Mouse (Mus musculus) liver, adult (tissue): ENCODE measurements around the gene 1110008L16Rik.

Experiments used
- GATA4 ChIP-seq: IDR thresholded peaks from 2 replicates; pipeline ENCODE4 v1.6.1; 2014; ENCODE audit warnings: mild to moderate bottlenecking, low read length; ENCODE audit not compliant: insufficient replicate concordance

Gene 1110008L16Rik

DNA sequence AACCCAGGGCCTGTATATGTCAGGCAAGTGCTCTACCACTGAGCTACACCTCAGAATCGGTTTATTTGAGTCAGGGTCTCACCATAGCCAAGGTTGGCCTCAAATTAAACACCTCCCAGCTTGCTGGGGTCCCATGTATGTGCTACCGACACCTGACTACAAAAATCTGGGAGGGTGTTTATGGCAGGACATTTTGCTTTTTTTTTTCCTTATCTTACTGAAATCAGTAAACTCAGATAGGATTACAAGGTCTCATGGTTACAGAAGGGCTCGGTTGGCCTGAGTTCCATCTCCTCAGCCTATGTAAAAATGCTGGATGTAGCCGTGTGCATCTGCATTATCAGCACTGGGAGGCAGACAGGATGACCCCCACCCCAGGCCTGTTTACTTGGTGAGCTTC, 29.4 kb downstream of the 1110008L16Rik start:
- no peak for TF ChIP-seq GATA4

DNA sequence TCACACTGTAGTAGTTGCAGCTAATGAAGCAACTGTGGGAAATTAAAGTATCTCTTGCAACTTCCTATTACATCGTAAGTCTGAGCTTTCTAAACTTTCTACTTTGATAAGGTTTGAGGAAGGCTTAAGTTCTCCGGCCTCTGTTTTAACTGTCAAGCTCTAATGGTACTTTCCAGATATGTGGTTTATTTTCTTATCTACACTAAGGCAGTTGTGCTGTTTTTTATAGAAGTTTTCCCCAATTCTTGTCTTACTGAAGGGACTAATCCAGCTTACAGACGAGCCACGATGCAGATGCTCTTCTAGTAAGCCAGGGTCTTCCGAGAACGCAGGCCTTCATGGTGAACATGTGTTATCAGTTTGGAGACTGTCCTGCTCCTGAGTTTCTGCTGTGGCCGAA, 30.0 kb downstream of the 1110008L16Rik start:
- no peak for TF ChIP-seq GATA4

DNA sequence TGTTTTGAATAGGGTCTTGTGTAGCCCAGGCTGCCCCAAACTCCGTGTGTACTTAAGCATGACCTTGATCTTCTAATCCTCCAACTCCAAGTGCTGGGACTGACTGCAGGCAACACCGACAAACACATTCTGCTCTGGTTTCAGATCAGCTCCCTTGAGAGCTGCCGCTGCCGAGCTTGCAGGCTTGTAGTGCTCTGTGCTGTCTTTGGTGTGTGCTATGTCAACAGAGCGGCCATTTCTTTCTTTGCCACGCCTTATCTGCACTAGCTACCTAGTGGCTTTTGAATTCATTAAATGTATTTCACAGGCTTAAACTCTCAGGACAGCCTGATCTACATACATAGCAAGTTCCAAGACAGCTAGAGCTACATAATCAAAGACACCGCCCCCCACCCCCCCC, 34.3 kb downstream of the 1110008L16Rik start:
- TF ChIP-seq GATA4, result no peak

DNA sequence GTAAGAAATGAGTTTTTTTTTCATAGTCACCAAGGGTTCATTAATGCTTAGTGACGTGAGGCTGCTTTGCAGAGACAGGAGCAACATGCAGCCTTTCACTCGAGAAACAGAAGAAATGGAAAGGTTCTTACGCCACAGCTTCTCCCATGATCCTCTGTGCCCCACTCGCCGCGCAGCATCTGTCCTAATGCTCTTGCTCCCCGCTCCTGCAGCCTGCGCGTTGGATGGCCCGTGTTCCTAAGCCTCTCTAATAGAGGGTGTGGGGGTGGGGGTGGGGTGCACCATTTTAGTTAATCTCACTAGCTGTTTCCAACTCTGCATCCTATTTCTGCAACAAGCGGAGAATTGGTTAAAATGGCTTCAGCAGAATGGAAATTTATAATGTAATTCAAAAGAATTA, 44.6 kb downstream of the 1110008L16Rik start:
- no peak for TF ChIP-seq GATA4

DNA sequence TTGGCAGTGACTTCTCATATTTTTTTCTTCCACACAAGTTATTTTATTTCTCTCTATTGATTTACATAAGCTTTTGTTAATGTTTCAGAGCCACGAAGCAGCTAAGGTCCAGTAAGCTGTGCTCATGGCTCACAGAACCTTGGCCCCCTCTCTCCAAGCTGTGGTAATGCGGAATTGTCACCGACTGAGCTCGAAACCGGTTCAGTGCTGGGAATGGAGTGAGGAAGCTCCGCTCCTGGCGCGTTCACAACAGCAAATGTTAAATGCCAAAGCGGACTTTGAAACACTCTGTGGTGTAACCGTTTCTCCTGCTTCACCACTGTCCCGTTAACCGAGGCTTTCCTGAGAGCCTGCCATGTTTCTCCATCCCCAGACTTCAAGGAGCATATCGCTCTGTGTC, 45.2 kb downstream of the 1110008L16Rik start:
- no peak for TF ChIP-seq GATA4

DNA sequence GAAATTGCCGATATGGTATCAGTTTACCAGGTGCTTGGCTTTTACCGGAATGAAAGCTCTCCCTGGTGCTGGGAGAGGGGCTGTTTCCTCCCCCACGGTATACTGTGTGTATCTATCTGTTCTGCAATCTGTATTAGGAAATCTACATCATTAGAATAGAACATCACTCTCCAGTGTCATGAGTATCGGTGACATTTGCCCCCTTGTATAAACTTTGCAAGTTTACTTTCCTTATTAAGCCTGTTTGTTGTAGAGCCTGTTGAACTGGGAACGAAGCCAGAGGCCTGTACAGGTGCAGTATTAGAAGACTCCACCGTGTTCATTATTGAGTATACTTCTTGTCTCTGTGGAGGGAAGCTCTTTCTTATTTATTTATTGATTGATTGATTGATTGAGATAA, 54.0 kb downstream of the 1110008L16Rik start:
- no peak for TF ChIP-seq GATA4

DNA sequence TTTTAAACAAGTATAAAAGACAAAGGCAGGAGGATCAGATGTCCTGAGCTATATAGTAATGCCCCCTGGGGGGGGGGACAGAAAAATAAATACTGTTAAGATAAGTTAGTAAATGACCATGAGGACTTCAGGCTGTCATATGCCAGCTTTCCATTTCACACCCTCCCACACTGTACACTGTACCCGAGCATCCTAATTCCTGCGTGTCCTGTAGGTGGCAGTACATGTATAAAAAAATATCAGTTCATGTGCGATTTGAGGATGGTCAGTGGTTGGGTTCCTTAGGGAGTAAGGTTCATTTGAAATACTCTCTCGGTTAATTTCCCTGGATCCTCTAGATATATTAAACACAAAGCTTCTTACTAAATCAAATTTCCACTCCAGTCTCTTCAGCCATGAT, 55.5 kb downstream of the 1110008L16Rik start:
- no peak for TF ChIP-seq GATA4

DNA sequence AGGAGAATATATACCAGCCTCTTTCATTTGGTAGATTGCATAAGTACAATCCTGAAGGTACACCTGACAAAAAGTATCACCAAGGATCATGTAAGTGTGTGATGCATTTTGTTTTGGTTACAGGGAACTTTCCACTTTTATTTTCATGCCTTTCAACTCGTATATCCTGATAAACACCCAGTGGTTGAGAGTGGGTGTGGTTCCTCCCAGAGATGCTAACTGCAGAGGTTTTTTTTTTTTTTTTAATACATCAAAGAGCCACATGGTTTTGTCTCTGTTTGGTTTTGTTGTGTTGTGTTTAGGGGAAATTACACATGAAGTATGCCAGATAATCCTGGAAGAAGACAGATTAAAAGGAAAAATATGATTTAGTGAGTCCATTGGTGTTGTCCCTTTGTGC, 57.9 kb downstream of the 1110008L16Rik start:
- no peak for TF ChIP-seq GATA4

DNA sequence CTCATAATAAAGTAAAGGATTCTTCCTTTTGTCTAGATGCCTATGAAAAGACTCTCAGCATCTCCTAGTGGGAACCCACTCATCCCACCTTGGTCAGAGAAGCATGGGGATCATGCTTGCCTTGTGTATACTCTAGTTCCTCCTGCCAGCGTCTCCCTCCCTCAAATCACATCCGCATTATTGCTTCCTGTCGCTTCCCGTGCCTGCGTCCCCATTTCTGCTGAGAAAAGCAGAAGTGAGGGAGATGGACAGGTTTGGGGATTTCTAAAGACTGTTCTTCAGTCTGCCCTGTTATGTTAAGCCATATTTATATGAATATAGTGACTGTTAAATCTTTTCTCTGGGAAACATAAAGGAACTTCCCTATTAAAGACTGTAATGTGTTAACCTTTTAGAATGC, 61.6 kb downstream of the 1110008L16Rik start:
- no peak for TF ChIP-seq GATA4

DNA sequence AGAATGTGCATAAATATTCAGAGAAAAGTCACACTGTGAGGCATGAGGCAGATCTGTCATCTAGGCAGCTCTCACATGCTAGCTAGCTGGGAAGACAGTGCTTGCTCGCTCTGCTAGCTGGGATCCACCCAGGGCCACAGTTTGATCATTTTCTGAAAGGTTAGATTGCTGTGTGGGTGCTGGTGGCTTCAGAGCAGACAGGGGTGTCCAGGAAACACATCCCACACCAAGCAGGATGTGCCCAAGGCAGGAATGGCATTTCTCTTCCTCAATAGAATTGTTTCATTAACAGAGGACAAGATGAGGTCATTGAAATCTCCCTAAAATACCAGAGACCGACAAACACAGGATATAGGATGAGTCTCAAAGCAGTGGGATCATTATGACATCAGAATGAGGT, 65.7 kb downstream of the 1110008L16Rik start:
- TF ChIP-seq GATA4, result no peak

DNA sequence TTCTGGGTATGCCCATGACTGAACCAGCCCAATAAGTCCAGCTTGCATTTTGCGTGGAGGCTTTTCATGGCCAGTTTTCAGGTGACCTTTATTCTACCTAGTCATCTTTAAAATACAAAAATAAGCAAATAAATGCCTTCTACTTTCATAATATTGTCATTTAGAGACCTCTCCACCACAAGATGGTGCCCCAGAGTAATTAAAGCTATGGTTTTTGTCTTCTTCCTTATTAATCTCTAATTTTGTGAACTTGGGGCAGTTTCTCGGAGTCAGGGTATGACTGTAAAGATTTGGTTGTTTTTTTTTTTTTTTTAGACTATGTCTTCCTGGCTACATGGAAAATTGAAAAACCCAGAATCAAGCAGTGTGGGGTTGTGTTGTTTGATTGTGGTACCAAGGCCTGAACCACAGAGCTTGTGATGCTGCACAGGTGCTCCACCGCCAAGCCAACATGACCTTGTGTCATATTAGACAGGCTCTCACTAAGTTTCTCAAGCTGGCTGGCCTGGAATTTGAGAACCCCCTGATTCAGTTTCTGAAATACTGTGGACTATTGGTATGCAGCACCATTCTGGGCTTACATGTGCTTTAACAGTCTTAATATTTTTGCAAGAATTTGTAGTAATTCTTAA, 73.2 kb downstream of the 1110008L16Rik start:
- no peak for TF ChIP-seq GATA4

DNA sequence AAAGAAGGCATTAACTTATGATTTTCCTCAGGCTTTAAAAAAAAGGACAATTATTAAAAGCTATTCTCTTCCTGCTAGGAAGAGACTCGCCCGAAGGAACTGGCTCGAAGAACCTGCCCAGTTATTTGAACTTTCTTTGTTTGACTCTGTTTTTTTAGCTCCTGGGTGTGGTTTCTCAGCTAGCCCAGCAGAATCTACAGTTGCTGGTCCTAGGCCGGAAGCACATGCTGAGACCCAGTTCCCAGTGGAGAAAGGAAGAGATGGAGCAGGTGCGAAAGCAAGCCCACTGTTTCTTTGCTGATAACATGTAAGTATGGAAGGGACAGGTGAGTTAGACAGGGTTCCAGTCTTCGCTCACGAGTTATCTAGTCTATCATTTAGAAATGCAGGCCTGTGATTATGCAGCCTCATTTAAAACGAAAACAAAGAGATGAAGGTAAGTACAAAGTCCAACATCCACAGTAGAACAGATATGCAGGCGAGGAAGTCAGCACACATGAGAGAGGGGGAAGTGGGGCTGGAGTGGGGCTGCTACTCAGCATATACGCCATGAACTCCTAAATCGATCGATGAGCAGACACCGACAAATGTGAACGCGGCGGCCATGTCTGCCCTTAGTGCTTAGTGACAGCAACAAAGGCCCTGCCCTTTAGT, 77.7 kb downstream of the 1110008L16Rik start:
- no peak for TF ChIP-seq GATA4

DNA sequence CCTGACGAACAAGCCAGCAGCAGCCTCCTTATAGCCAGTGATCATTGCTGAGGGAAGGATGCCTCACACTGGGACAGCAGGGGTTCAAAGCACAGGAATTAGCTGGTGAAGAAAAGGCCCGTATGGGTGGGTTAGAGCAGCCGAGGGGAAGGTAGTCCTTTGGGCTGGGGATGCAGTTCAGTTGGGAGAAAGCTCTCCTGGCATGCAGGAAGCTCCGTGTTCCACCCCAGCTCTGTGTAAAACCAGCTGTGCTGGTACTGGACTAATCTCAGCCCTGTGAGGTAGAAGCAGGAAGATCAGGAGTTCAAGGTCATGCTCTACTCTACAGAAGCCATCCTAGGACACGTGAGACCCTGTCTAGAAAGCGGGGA, 78.2 kb downstream of the 1110008L16Rik start:
- TF ChIP-seq GATA4, result no peak

DNA sequence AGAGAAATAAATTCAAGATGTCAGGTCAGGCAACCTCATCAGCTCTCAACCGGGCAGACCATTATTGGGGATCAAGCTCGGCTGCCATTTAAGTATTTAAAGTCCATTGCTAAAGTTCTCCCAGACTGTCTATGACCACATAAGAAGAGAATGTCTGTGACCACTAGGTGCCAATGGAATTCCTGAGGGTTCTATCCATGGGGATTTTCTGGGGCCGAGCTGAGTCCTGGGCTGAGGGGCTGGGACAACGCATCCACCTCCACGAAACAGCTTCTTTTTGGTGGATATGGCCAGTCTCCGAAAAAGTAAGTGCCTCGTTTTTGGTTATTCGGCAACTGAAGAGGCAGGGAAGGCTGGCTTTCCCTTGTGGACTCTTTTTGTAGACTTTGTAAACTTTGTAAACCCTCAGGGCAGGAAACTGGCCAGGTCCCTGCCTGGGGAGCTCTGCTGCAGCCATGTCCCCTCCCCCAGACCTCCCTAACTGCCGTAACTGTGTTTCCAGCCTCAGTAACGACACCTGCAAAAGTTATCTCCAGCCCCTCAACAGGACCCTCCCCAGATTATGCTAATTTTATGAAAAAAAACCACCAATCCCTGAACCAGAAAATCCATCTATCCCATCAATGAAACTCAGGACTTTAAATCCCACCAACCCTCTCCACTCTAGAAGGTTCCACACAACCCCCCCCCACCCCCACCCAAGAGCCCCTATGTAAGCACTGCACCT, 84.8 kb downstream of the 1110008L16Rik start, which contains the start of gene Psma6:
TSS of gene Psma6 (plus strand) at position 200 of the 727 bp plus-strand sequence.
- no peak for TF ChIP-seq GATA4

DNA sequence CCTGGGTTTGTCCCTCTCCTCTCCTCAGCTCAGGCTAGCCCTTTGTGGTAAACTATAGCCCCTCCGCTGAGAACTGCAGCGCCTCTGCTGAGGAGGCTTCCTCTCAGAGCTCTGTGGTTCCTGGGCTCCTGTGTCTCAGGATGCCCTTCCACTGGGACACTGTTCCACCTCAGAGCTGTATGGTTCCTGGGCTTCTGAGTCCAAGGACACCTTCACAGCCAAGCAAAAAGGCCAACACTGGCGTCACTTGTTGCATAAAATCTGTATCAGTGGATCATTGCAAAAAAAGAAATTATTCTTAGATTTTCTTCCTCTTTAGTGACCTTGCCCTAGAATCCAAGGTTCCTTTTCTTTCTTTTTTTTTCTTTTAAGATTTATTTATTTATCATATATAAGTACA, 85.4 kb downstream of the 1110008L16Rik start:
- TF ChIP-seq GATA4, result no peak

DNA sequence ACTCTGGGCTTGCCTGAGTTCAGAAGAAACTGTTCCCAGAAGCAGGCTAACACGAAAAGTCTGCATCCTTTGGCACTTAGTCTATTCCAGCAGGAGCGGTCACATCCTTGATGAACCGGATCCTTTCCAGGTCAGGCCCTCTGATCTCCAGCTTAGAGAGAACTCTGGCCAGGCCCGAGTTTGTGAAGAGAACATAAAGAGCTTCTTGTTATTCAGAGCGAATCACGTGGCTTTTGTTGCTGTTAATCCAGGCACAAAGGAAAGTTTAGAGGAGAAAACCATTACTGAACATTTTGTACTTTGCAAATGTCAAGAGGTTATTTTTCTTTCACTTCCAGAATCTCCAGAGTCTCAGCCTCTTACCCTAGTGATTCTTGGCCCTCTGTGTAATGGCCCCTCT, 86.6 kb downstream of the 1110008L16Rik start:
- TF ChIP-seq GATA4, result no peak
